Mouse (Mus musculus) embryonic facial prominence, embryonic 10.5 days (tissue): ENCODE data around the gene Slc1a7. TPM values are rescaled to one million over a fixed set of nuclear protein-coding genes. Genes with fewer than 3 reads are reported as not detected.

Experiments used
- DNase-seq: peaks from one replicate; pipeline ENCODE4 v3.0.0-alpha.2; 2017; ENCODE audit warnings: low spot score
- H3K27ac ChIP-seq: fragments of 300-500 bp; sonication (generic); replicated peaks from 2 replicates; pipeline ENCODE4 v1.5.1; 2016; ENCODE audit warnings: mild to moderate bottlenecking
- H3K27me3 ChIP-seq: fragments of 300-500 bp; sonication (generic); replicated peaks from 2 replicates; pipeline ENCODE4 v1.6.1; 2016; ENCODE audit warnings: low read depth, mild to moderate bottlenecking; ENCODE audit not compliant: poor library complexity, severe bottlenecking
- H3K36me3 ChIP-seq: fragments of 300-500 bp; sonication (generic); replicated peaks from 2 replicates; pipeline ENCODE4 v1.6.1; 2016; ENCODE audit warnings: mild to moderate bottlenecking, moderate library complexity
- H3K4me1 ChIP-seq: fragments of 300-500 bp; sonication (generic); 2 replicates; pipeline ENCODE4 v1.6.1; 2016
- H3K4me3 ChIP-seq: fragments of 300-500 bp; sonication (generic); 2 replicates; pipeline ENCODE4 v1.5.1; 2016; ENCODE audit warnings: mild to moderate bottlenecking, moderate library complexity
- H3K9me3 ChIP-seq: fragments of 300-500 bp; sonication (generic); 2 replicates; pipeline ENCODE4 v1.6.1; 2016; ENCODE audit warnings: mild to moderate bottlenecking
- WGBS: fragments of 180-500 bp; shearing (Covaris S2); methylation state at CpG from one replicate; pipeline ENCODE4 v1.1.7; 2016; 5-methylcytosine and 5-hydroxymethylcytosine counted together
- polyA plus RNA-seq: library from polyadenylated mRNA; unstranded; fragments of >200 nt; fragmentation: Nextera tagmentation; extraction: Ambion mirVana; gene quantifications from 2 replicates; pipeline ENCODE4 v1.2.1, GENCODE M21; 2016

The Slc1a7 gene
- polyA plus RNA-seq, 1 experiment from 2014 or later = not detected

DNA sequence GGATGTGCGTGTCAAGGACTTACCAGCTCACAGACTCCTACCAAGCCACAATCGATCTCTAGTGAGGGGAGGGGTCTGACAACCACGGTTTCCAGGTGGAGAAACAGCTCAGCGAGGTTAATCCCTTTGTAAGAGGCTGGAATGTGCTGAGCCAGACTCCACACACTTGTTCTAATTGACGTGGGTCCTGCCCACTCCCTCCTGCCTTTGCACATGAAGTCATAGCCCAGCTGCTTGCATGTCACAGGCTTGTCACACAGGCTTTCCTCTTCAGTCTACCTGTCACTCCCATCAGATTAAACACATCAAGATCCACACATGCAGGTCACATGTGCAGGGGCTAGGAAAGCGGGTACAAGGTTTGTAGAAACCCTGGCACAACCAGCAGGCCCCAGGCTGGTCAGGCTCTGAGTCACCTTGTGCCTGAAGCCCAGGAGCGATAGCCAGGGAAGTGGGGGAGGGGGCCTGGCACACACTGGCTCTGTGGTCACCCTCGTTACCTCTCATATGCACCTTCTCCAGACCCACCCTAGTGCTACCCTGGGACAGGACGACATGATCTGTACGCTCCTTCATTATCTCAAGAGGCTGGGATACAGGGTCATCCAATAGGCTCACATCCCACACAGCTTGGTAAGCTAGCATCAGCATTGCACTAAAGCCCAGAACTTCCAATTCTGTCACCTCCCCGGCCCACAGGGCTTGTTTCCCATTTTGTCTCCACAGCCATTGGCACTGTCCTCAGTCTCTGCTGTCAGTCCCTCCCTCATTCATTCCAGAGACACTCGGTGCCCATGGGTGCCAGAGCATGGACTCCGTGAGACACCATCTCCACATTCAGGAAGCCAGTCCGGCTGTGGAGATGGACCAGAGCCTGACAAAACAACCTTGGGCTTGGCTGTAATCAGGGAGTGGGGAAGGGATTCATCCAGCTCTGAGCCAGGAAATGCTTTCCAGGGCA lies 51.1 kb downstream of the Slc1a7 start:
- peak; percentile 32 for DNase-seq
- Histone ChIP-seq H3K4me1 (peaks cover 40% of the 10 kb centered on the region), H3K27me3 (0 out of 2 replicates have a peak, but pooled peaks cover 7% of the 10 kb centered on the region), H3K27ac (no peak overlapping the region), H3K4me3 (no peak overlapping the region), H3K36me3 (no peaks in the 10 kb centered on the region), H3K9me3 (no peaks in the 10 kb centered on the region)
- WGBS = 47% methylated on average over 14 of the region's 14 CpGs

DNA sequence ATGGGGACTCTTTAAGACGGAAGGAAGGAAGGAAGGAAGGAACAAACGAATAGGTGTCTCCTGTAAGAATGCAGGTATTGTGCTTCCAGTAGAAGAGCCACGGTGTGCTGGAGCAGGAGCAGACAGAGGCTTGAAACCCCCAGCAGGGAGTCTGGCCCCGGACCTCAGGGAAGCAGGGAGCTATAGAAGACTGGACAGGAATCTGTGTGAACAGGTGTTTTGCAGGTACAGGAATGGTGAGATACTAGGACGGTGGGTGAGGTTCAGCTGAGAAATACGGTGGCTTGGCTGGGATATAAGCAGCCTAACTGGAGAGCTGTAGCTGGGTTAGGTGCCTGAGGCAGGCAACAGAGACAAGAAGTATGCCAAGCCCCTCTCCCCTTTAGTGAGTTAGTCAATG lies 52.0 kb downstream of the Slc1a7 start:
- WGBS = 81% methylated on average over 6 of the region's 6 CpGs
- H3K27me3 ChIP-seq = 0 out of 2 replicates have a peak, but pooled peaks cover 7% of the 10 kb centered on the region
- no peak for DNase-seq
- no peak overlapping the region for H3K27ac ChIP-seq
- H3K4me1 ChIP-seq = peaks cover 38% of the 10 kb centered on the region
- H3K36me3 ChIP-seq = no peaks in the 10 kb centered on the region
- H3K9me3 ChIP-seq = no peaks in the 10 kb centered on the region
- H3K4me3 ChIP-seq = no peak overlapping the region

DNA sequence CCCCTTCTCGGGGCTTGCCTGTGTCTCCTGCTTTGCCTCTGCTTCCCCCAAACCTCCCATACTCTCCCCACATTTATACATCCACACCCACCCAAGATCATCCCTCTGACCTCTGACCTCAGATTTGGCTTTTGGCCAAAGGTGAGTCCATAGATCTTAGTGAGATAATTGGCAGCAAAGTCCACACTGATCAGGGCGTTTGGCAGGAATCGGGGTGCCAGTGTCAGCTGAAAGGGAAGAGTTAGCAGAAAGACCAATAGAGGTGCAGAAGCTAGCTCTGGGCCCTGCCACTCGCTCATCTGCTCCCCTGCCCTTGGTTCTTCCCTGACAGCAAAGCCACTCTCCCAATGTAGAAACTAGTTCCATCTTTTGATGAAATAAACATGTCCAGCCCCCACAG lies 55.1 kb downstream of the Slc1a7 start:
- Histone ChIP-seq H3K27ac (no peak overlapping the region), H3K4me1 (peaks cover 39% of the 10 kb centered on the region), H3K36me3 (no peaks in the 10 kb centered on the region), H3K27me3 (peaks cover 14% of the 10 kb centered on the region), H3K9me3 (no peaks in the 10 kb centered on the region), H3K4me3 (no peak overlapping the region)
- no peak for DNase-seq
- WGBS = 79% methylated on average over 4 of the region's 4 CpGs

DNA sequence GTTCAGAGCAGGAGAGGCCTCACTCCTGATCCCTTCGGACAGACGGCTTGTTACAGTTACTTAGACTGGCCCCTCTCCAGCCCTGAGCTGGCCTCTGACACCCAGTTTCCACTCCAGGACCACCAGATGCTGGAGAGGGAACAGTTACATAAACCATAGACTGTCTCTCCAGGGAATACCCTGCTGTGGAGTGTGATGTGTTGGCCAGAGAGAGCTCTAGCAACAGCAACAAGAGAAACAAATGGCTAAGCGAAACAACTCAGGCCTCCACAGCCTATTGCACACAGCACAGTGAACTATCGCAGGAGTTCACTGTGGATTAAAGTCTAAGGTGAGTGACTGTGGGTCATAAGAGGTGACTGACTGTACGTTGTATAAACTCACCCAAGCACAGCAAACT lies 56.5 kb downstream of the Slc1a7 start:
- WGBS = 63% methylated on average over 5 of the region's 5 CpGs
- Histone ChIP-seq H3K36me3 (no peaks in the 10 kb centered on the region), H3K27ac (no peak overlapping the region), H3K27me3 (peaks cover 26% of the 10 kb centered on the region), H3K4me1 (peaks cover 27% of the 10 kb centered on the region), H3K9me3 (no peaks in the 10 kb centered on the region), H3K4me3 (no peak overlapping the region)
- no peak for DNase-seq

DNA sequence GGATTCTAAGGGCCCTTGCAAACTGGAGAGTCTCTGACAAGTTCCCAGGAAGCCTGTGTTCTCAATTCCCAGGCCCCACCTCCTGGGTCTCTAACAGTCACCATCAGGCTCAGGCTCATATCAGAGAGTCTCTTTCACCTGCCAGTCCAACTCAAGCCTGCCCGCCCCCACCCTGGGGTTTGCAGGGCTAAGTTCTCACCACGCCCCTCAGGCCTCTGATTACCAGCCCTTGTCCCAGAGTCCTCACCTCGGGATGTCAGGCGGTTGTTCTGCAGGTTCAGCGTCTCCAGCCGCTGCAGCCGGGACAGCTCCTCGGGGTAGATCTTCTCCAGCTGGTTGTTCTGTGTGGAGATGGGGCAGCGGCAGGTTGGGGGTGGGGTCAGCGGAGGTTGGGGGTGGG lies 57.1 kb downstream of the Slc1a7 start:
- DNase-seq = peak; percentile 66
- H3K4me3 ChIP-seq = peak overlapping the region; percentile 40
- peaks cover 32% of the 10 kb centered on the region for H3K27me3 ChIP-seq
- H3K4me1 ChIP-seq = peaks cover 26% of the 10 kb centered on the region
- no peaks in the 10 kb centered on the region for H3K36me3 ChIP-seq
- H3K27ac ChIP-seq = 0 out of 2 replicates have a peak overlapping the region, but pooled peaks have one; percentile 8
- no peaks in the 10 kb centered on the region for H3K9me3 ChIP-seq
- 3% methylated on average over 10 of the region's 10 CpGs for WGBS

DNA sequence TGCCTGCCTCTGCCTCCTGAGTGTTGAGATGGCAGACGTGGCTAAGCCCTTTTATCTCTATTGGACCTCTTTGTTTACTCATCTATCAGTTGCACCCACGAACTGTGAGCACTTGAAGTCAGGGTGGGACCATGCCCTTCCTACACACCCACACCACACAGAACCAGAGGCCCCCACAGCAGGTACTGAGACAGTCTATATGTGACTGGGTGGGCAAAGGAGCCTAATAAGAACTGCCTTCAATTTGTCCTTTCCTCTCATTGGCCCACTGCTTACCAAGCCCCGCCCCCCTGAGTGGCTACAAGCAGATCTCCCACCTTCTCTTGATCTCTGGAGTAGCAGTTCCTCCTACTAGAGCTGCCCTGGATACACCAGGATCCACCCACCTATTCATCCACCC lies 58.1 kb downstream of the Slc1a7 start:
- no peak for DNase-seq
- 0 out of 2 replicates have a peak overlapping the region, but pooled peaks have one; percentile 1 for H3K4me3 ChIP-seq
- no peaks in the 10 kb centered on the region for H3K9me3 ChIP-seq
- H3K27me3 ChIP-seq = peaks cover 42% of the 10 kb centered on the region
- H3K27ac ChIP-seq = no peak overlapping the region
- WGBS = 34% methylated on average over 3 of the region's 3 CpGs
- H3K36me3 ChIP-seq = no peaks in the 10 kb centered on the region
- H3K4me1 ChIP-seq = peaks cover 34% of the 10 kb centered on the region

DNA sequence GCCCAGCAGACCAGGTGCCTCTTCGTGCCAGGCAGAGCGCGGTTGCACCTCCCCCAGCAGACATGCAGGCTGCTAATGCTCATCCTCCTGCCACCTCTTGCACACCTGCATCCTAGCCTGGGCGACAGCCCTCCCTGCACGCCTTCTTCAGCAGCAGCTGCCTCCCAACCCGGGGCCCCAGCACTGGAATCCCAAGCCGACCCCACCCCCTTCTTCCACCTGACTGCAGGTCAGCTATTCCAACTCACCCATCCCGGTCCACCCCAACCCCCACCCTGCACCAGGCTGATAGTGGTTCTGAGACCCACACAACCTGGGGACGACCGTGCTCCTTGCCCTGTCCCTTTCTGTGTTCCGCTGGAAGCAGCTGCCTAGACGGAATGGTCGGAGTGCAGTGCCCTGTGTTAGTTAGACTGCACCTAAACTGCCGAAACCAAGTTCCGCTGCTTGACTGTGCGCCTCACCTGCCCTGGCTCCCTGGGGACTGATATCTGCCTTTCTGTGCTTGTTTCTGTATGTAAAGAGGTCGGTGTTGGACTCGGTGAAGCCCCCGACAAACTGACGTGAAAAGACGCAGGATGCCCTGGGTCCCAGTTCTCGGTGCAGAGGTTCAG lies 62.9 kb downstream of the Slc1a7 start:
- peaks cover 32% of the 10 kb centered on the region for H3K4me1 ChIP-seq
- no peaks in the 10 kb centered on the region for H3K9me3 ChIP-seq
- 2% methylated on average over 22 of the region's 22 CpGs for WGBS
- peak overlapping the region; percentile 76 for H3K4me3 ChIP-seq
- DNase-seq = peak; percentile 36
- no peak overlapping the region for H3K27ac ChIP-seq
- no peaks in the 10 kb centered on the region for H3K36me3 ChIP-seq
- H3K27me3 ChIP-seq = peaks cover 74% of the 10 kb centered on the region

DNA sequence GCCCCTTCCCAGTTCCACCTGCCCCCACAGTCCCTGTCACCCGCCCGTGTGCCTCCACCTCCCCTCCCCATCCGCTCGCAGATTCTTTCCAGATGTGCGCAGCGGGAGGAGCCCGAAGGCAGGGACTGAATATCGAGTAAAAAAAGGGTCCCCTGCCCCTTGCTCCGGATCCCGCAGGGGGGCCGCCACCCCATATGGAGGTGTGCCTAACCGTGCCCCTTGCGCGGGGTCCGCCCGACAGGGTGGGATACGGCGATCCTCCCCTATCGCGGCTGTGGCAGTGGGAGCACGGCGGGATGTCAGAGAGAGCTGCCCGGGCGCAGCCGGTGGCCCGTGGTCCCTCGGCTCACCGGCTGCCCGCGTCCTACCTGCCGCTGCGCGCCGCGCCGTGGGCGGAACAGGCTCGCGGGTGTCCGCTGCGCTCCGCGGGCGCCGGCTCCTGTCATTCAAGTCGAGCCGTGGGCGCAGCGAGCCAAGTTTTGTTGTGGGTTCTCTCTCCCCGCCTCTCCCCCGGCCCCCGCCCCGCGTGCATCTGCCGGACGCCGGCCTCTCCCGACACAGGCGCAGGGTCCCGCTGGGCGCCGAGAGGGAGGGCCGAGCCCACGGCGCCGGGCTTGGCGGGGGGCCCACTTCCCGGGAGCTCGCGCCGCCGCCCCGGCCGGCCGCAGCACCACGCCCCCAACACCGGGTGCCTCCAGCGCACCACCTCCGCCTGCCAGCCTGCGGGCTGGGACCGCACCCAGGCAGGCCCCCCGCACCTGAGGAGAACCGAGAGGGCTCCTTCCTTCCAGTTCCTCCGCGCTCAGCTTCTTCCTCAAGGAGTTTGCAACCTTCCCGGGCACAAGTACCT lies 63.6 kb downstream of the Slc1a7 start:
- H3K27ac ChIP-seq = peak overlapping the region; percentile 52
- H3K27me3 ChIP-seq = peaks cover 74% of the 10 kb centered on the region
- 1% methylated on average over 86 of the region's 86 CpGs for WGBS

DNA sequence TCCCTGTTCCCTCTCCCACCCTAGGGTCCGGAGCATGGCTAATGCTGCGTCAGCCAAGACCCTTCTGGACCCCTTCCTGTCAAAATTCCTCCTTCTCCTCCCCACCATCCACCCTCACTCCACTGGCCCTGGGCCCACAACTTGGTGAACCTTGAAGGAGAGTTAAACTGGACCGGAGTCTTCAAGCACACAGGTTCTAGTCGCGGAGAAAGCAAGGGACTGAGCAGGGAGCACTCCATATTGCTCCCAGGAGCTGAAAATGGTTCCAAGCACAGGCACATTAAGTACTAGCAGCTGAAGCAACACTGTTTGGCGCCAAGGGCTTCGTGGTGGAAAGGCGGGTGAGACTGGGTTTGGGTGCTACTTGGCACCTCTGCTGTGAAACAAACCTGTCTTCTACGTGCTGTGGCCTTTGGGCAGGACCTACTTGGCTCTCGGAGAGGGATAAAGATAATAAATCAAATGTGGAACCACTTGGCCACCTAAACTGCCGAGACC lies 64.3 kb downstream of the Slc1a7 start:
- H3K27me3 ChIP-seq = peaks cover 71% of the 10 kb centered on the region
- DNase-seq = peak; percentile 34
- peak overlapping the region; percentile 76 for H3K4me3 ChIP-seq
- peak overlapping the region; percentile 52 for H3K27ac ChIP-seq
- no peaks in the 10 kb centered on the region for H3K9me3 ChIP-seq
- WGBS = 31% methylated on average over 11 of the region's 11 CpGs
- peaks cover 29% of the 10 kb centered on the region for H3K4me1 ChIP-seq
- H3K36me3 ChIP-seq = no peaks in the 10 kb centered on the region

More for the DNA sequence above, 63.6 kb downstream of the Slc1a7 start:
- peak overlapping the region; percentile 76 for H3K4me3 ChIP-seq
- no peaks in the 10 kb centered on the region for H3K9me3 ChIP-seq
- no peaks in the 10 kb centered on the region for H3K36me3 ChIP-seq
- H3K4me1 ChIP-seq = peaks cover 29% of the 10 kb centered on the region
- peak; percentile 60 for DNase-seq

DNA sequence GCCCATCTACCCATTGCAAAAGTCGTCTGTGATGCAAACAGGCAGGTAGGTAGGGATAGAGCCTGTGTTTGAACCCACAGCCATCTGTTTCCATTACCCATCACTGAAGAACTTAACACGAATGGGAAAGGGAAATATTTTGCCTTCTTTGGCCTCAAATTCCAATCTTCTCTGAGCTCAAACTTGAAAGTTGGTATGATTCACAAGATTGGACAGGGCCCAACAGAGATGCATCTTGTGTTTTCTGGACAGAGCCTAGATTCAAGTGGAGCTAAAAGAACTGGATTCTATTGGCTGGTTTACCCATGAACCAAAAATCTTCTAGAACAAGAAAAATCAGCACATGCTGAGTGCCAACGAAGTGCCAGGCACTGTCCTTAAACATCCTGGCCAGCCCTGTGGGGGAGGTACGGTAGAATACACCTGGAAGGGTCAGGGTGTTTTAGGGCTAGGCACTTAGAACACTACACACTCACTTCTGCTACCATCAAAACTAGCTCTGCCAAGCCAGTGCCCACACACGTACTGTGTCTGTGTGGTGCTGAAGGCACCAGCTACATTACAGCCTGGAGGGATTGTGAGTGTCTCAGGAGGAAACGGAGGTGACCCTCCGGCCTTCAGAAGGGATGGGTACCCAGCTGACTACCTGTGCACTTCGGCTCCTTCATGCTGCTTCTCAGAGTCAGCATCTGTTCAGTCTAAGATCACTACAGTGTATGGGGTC lies 65.1 kb downstream of the Slc1a7 start:
- no peaks in the 10 kb centered on the region for H3K9me3 ChIP-seq
- no peak for DNase-seq
- no peaks in the 10 kb centered on the region for H3K36me3 ChIP-seq
- H3K4me3 ChIP-seq = no peak overlapping the region
- H3K27me3 ChIP-seq = peaks cover 63% of the 10 kb centered on the region
- 79% methylated on average over 8 of the region's 8 CpGs for WGBS
- H3K27ac ChIP-seq = no peak overlapping the region
- peaks cover 25% of the 10 kb centered on the region for H3K4me1 ChIP-seq

DNA sequence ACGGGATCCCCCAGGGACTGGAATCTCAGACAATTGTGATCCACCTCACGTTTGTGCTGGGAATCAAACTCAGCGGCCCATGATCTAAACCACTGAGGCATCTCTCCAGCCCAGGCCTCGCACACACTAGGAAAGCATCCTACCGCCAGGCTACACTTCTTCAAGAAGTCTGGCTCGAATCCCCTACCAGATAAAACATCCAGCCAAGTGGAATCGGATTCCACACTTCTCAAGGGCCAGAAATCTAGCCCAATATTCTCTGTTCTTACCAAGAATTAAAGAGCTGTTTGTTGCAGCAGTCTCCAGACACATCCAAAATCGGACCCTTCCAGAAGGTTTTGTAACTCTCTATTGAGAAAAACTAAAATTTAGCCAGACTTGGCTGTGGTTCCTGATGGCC lies 68.9 kb downstream of the Slc1a7 start:
- 82% methylated on average over 8 of the region's 8 CpGs for WGBS
- Histone ChIP-seq H3K36me3 (peaks cover 4% of the 10 kb centered on the region), H3K4me1 (peaks cover 14% of the 10 kb centered on the region), H3K27me3 (peaks cover 24% of the 10 kb centered on the region), H3K27ac (no peak overlapping the region), H3K4me3 (no peak overlapping the region), H3K9me3 (no peaks in the 10 kb centered on the region)
- DNase-seq = no peak
